Mouse (Mus musculus) urinary bladder, adult 2 months (tissue): ENCODE results near the gene Rtl5. TPM values are rescaled to one million over a fixed set of nuclear protein-coding genes. Genes with fewer than 3 reads are reported as not detected.

Experiments
- polyA plus RNA-seq: library from polyadenylated mRNA; depleted of rRNA; stranded (reverse); fragments of >200 nt; gene quantifications from 2 replicates; pipeline ENCODE4 v1.2.3, GENCODE M21; 2012; rRNA removed

The Rtl5 gene
- polyA plus RNA-seq, 1 experiment, result 7.0 TPM

Other genes starting within 250 kb of the Rtl5 start
- 6.4 and 8.8 TPM in 2 replicates for gene Nhsl2, start 221.9 kb downstream of the Rtl5 start, polyA plus RNA-seq
- gene Pin4, start 48.1 kb upstream of the Rtl5 start, polyA plus RNA-seq, result 55.1 and 55.6 TPM in 2 replicates
- 0.46 and 0.52 TPM in 2 replicates for gene Ercc6l, start 85.8 kb upstream of the Rtl5 start, polyA plus RNA-seq
- 2,053 and 2,187 TPM in 2 replicates for gene Rps4x, start 118.1 kb upstream of the Rtl5 start, polyA plus RNA-seq
- gene Cited1, start 180.9 kb upstream of the Rtl5 start, polyA plus RNA-seq, result 0.45 and 0.46 TPM in 2 replicates